Mouse (Mus musculus): ENCODE data around the gene Olfr1221. TPM values are rescaled to one million over a fixed set of nuclear protein-coding genes. Genes with fewer than 3 reads are reported as not detected.

Olfr1221 gene
- polyA plus RNA-seq, 1 experiment from 2014 or later: not detected

- Histone ChIP-seq H3K4me1 (replicated peaks; ENCODE audit: control insufficient read depth, insufficient read depth, low read length) (no peaks in the 10 kb centered on the region), H3K27me3 (ENCODE audit: control insufficient read depth, insufficient read depth, low read length) (no peaks in the 10 kb centered on the region), H3K9me3 (ENCODE audit: control insufficient read depth, low read length) (no peaks in the 10 kb centered on the region), H3K27ac (ENCODE audit: low read depth, low read length) (no peak overlapping the region), H3K4me2 (ENCODE audit: low read depth, low read length, severe bottlenecking) (no peak overlapping the region), H3K9ac (ENCODE audit: low read length) (no peak overlapping the region), H3K4me3 (ENCODE audit: low read depth, low read length) (no peak overlapping the region), H3K36me3 (ENCODE audit: control insufficient read depth, insufficient read depth, low read length) (no peaks in the 10 kb centered on the region)
- DNase-seq (ENCODE audit: low spot score): no peak
- no peak for ATAC-seq (replicated peaks; ENCODE audit: low FRiP score)
These were observed 35.6 kb downstream of the Olfr1221 start for GRCm38 (mm10) chr2:89081487-89081886.

DNA sequence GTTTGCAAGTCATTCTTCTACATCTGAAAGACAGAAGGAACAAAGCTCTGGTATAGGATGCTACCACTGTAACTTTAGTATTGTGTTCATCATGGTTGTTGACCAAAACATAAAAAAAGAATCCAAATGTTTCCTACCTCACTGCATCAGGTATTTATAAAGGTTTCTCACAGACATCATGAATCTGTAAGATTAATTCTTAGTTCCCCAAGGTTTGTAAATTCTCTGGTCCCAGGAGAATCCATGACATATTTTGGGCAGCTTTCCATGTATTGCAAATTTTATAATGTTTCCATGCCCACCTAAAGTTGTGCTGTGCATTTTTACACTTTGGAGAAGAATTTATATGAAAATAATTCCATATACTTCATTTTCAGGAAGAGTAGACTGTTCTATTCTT lies 56.0 kb downstream of the Olfr1221 start, which contains the start of gene Olfr1218:
TSS of gene Olfr1218 (minus strand) at position 101 of the 400 bp plus-strand sequence.
- DNase-seq (ENCODE audit: low spot score) (no peak), ATAC-seq (replicated peaks; ENCODE audit: low FRiP score) (no peak)
- H3K4me1 ChIP-seq (replicated peaks; ENCODE audit: control insufficient read depth, insufficient read depth, low read length): no peaks in the 10 kb centered on the region
- H3K36me3 ChIP-seq (ENCODE audit: control insufficient read depth, insufficient read depth, low read length): no peaks in the 10 kb centered on the region
- no peak within 1 kb of the TSS for H3K9ac ChIP-seq (ENCODE audit: low read length)
- H3K4me2 ChIP-seq (ENCODE audit: low read depth, low read length, severe bottlenecking): no peak within 1 kb of the TSS
- H3K4me3 ChIP-seq (ENCODE audit: low read depth, low read length): no peak within 1 kb of the TSS
- H3K9me3 ChIP-seq (ENCODE audit: control insufficient read depth, low read length): no peaks in the 10 kb centered on the region
- no peaks in the 10 kb centered on the region for H3K27me3 ChIP-seq (ENCODE audit: control insufficient read depth, insufficient read depth, low read length)
- no peak within 1 kb of the TSS for H3K27ac ChIP-seq (ENCODE audit: low read depth, low read length)

Other genes with a start within 250 kb of the Olfr1221 start
- not detected in 2 replicates for gene Olfr1208, start 215.0 kb downstream of the Olfr1221 start, polyA plus RNA-seq (2014; fragmentation: Nextera tagmentation; extraction: Ambion mirVana)
- not detected in 2 replicates for gene Olfr1209, start 202.1 kb downstream of the Olfr1221 start, polyA plus RNA-seq (2014; fragmentation: Nextera tagmentation; extraction: Ambion mirVana)
- not detected in 2 replicates for gene Olfr1211, start 179.2 kb downstream of the Olfr1221 start, polyA plus RNA-seq (2014; fragmentation: Nextera tagmentation; extraction: Ambion mirVana)
- not detected in 2 replicates for gene Olfr1212, start 163.3 kb downstream of the Olfr1221 start, polyA plus RNA-seq (2014; fragmentation: Nextera tagmentation; extraction: Ambion mirVana)
- gene Gm13762, start 137.0 kb downstream of the Olfr1221 start, polyA plus RNA-seq (2014; fragmentation: Nextera tagmentation; extraction: Ambion mirVana): not detected in 2 replicates
- gene Olfr1214, start 124.6 kb downstream of the Olfr1221 start, polyA plus RNA-seq (2014; fragmentation: Nextera tagmentation; extraction: Ambion mirVana): not detected in 2 replicates
- not detected in 2 replicates for gene Olfr1215, start 110.3 kb downstream of the Olfr1221 start, polyA plus RNA-seq (2014; fragmentation: Nextera tagmentation; extraction: Ambion mirVana)
- not detected in 2 replicates for gene Olfr1216, start 98.9 kb downstream of the Olfr1221 start, polyA plus RNA-seq (2014; fragmentation: Nextera tagmentation; extraction: Ambion mirVana)
- gene Olfr1217, start 85.2 kb downstream of the Olfr1221 start, polyA plus RNA-seq (2014; fragmentation: Nextera tagmentation; extraction: Ambion mirVana): not detected in 2 replicates
- not detected in 2 replicates for gene Olfr1218, start 56.1 kb downstream of the Olfr1221 start, polyA plus RNA-seq (2014; fragmentation: Nextera tagmentation; extraction: Ambion mirVana)
- gene Olfr1219, start 33.8 kb downstream of the Olfr1221 start, polyA plus RNA-seq (2014; fragmentation: Nextera tagmentation; extraction: Ambion mirVana): not detected in 2 replicates
- not detected in 2 replicates for gene Olfr1220, start 10.4 kb downstream of the Olfr1221 start, polyA plus RNA-seq (2014; fragmentation: Nextera tagmentation; extraction: Ambion mirVana)
- gene Olfr1222, start 15.8 kb upstream of the Olfr1221 start, polyA plus RNA-seq (2014; fragmentation: Nextera tagmentation; extraction: Ambion mirVana): not detected in 2 replicates
- not detected in 2 replicates for gene Olfr1223, start 34.3 kb upstream of the Olfr1221 start, polyA plus RNA-seq (2014; fragmentation: Nextera tagmentation; extraction: Ambion mirVana)
- not detected in 2 replicates for gene Olfr1224-ps1, start 46.8 kb upstream of the Olfr1221 start, polyA plus RNA-seq (2014; fragmentation: Nextera tagmentation; extraction: Ambion mirVana)
- not detected in 2 replicates for gene Olfr1225, start 57.4 kb upstream of the Olfr1221 start, polyA plus RNA-seq (2014; fragmentation: Nextera tagmentation; extraction: Ambion mirVana)
- not detected in 2 replicates for gene Olfr1226, start 82.8 kb upstream of the Olfr1221 start, polyA plus RNA-seq (2014; fragmentation: Nextera tagmentation; extraction: Ambion mirVana)
- gene Olfr1228, start 136.8 kb upstream of the Olfr1221 start, polyA plus RNA-seq (2014; fragmentation: Nextera tagmentation; extraction: Ambion mirVana): not detected in 2 replicates
- gene Olfr1229, start 170.7 kb upstream of the Olfr1221 start, polyA plus RNA-seq (2014; fragmentation: Nextera tagmentation; extraction: Ambion mirVana): not detected in 2 replicates
- gene Olfr1230, start 180.0 kb upstream of the Olfr1221 start, polyA plus RNA-seq (2014; fragmentation: Nextera tagmentation; extraction: Ambion mirVana): not detected in 2 replicates
- gene Olfr1231, start 189.8 kb upstream of the Olfr1221 start, polyA plus RNA-seq (2014; fragmentation: Nextera tagmentation; extraction: Ambion mirVana): not detected in 2 replicates
- not detected in 2 replicates for gene Olfr1232, start 212.4 kb upstream of the Olfr1221 start, polyA plus RNA-seq (2014; fragmentation: Nextera tagmentation; extraction: Ambion mirVana)
- gene Olfr1233, start 225.1 kb upstream of the Olfr1221 start, polyA plus RNA-seq (2014; fragmentation: Nextera tagmentation; extraction: Ambion mirVana): not detected in 2 replicates
- not detected in 2 replicates for gene Olfr1234, start 247.6 kb upstream of the Olfr1221 start, polyA plus RNA-seq (2014; fragmentation: Nextera tagmentation; extraction: Ambion mirVana)

Measured in forebrain, embryonic 11.5 days (tissue).